Mouse (Mus musculus) gonadal fat pad, adult 2 months (tissue): ENCODE measurements around the gene Lemd2. TPM values are rescaled to one million over a fixed set of nuclear protein-coding genes. Genes with fewer than 3 reads are reported as not detected.

Source experiments
- DNase-seq: peaks from one replicate; pipeline ENCODE4 v3.0.0-alpha.2; 2012; ENCODE audit warnings: low read depth
- polyA plus RNA-seq: library from polyadenylated mRNA; depleted of rRNA; stranded (reverse); fragments of >200 nt; gene quantifications from 2 replicates; pipeline ENCODE4 v1.2.3, GENCODE M21; 2012

Lemd2 gene
- polyA plus RNA-seq, 1 experiment = 68.8 TPM

DNA sequence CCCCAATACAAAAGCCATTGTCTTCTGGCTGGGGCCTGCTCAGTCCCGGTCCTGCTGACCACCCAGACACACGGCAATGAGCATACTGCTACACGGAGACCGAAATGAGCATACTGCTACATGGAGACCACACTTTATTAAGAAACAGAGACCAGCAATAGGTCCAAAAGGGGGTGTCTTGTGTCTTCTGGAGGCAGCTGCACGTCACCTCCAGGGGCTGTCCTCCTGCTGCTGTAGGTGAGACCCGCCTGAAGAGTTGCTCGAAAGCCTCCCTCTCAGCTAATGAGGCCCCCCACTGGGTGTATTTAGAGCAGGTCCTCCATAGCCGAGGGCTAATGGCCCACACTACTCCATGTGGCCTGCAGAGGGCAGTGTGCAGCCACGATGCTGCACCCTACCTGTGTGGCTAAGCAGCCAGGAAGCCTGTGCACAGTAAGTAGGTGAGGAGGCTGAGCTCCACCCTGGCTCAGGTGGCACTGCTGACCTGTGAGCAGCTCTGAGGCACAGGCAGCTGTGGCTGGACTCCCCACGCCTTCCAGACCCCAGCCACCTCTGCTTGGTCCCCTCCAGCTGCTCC is 14.5 kb downstream of the Lemd2 start:
- DNase-seq = no peak

DNA sequence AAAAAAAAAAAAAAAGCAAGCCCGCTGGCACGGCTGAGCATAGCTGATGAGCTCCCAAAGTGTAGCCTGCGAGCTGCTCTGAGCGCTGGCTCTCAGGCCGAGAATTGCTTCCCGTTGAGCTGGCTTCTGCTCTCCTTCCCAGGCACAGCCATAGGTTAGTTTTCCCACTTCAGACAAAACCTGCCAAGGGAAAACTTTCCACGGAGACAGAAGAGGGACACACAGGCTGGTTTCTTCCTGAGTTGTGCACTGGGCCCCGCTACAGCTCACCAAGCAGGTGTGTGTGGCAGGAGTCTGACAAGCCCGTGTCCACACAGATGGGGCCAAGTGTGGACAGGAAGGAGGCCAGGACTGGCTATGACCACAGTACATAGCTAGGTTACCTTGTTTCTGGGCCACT is 15.4 kb downstream of the Lemd2 start:
- no peak for DNase-seq

DNA sequence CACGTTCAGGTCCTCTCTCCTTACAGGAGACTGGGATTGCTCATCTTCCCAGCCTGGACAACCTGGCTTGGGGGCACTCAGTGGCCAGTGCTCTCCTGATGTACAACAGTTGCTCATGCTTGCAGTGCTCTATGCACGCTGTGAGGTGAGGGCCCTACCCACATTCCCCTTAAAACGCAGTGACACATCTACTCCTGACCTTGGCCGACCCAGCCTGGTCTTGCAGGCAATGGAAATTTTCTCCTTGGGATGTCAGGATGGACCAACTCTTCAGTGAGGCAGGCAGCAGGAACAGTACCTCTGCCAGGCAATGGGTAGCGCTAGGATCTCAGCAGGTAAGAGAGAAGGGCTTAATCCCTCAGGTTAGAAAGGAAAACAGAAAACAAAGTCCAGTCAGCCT is 17.2 kb downstream of the Lemd2 start:
- no peak for DNase-seq

DNA sequence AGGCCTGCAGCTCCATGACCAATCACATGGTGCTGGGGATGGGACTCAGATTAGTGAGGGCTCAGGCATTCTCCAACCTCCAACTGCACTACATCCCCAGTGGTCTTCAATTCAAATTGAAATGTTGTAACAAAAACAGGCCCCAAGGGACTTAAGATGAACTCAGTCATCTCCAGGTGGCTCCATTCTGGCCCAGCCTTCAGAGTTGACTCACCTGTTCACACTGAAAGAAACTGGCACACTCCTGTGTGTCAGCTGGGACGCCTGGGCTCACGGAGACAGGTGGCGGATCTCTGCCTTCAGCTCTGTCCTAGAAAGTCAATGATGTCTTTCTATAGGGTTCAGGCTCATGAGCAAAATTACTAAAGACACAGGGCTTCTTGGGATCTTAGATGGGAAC is 18.2 kb downstream of the Lemd2 start:
- DNase-seq = no peak

DNA sequence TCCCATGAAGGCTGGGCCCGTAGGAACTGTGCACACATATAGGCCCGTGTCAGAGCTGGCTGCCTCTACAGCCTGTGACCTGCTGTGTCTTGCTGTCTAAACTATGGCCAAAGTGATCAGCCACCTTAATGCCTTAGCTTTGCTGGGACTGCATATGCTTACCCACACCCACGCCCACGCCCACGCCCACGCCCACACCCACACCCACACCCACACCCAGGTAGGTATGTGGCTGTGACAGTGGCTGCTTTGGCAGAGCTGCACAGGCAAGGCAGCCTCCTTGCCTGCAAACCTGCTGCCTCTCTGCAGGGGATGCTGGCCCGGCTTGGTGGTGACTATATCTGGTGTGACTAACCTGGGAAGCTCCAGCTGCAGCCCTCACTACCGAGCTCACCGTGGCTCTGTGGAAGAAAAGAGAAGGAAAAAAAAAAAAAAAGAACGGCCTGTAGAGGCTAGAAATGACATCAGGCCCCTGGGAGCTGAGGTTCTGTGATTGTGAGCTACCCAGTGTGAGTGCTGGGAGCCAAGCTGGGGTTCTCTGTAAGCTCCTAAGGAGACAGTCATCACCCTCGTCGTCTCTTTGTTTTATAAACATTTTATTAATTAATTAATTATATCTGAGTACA is 20.5 kb downstream of the Lemd2 start:
- DNase-seq = no peak

DNA sequence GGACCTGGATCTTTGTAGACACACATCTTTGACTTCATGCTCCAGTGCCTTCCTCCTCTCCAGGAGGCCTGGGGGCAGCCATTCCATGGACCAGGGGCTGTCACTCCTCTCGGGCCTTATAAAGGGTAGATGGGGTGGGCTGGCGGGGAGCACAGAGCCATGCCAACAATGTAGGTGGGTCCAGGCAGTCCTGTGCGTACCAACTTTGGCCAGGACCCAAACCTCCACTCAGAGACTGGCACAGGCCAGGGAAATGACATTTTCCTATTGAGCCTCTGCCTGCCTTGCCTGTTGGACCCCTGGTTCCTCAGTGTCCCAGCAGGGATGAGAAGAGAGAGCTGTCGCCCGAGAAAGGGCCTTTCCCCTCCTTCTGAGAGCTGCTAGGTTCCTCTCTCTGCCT is 21.9 kb downstream of the Lemd2 start:
- no peak for DNase-seq

DNA sequence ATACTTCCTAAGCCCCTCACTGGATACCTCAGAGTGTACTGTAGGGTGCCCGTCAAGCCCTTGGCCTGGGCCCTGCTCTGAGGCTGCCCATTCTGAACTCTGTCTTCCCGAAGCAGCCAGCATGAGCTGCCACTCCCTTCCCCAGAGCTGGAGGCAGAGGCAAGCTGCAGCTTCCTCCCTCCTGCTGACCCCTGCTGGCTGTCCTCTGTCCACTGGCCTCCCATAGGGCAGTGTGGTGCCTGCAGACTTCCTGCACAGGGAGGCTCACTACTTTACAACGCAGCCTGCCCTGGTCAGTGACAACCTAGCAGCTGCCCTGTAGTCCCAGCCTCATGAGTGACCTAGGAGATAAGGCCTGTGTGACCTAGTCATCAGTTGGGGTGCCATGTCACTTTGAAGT is 22.6 kb downstream of the Lemd2 start:
- no peak for DNase-seq

DNA sequence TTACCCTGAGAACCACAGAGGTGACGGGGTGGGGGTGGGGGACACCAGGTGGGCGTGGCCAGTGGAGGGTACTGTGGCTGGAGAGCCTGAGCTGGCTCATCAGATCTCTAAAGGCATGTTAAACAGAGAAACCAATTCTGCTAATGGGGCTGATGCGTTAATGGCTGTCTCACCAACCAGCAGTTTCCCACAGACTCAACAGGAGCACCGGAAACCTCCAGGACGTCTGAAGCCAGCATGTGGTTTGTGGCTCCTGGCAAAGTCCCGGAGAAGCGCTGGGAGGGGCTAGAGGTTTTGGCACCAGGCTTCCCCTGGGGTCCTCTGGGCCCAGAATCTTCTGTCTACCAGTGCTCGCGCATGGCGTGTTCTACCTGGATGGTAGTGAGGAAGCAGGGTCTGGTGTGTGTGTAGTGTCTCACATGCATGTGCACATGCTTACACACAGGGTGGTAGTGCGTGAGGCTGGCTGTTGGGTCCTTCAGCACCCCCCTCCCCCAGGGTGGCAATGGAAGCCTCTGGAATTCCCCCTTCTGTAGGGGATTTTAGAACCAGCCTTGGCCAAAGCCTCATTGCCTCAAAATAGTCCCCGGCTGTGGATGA is 24.5 kb downstream of the Lemd2 start:
- DNase-seq = no peak

DNA sequence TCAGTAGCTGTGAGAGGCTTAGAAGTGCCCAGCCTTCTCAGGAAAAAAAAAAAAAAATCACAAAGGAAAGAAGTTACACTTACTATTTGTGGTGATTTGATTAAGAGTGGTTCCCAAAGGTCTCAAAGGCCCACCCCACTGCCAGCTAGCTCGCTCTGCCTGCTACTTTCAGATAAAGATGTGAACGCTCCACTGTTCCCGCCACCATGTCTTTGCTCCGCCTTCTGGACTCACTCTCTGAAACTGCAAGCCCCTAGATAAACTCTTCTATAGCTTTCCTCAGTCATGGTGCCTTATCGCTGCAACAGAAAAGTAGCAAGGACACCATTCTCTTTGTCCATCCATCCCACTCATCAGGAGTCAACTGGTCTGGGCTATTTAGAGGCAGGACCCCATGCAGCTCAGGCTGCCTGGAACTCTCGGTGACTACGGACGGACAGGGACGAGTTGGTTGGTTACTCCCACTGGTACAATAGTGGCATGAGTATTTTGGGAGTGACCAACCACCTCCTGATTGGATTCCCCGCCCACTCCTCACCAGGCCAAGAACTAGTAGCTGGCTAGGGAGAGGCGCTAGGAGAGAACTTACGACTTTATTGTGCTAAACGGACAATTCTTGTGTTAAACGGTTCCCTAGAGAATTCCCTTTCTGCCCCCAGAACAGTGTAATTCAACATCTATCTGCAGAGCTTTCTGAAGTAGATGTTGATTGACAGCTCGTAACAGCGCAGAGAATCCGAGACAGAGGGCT is 25.7 kb downstream of the Lemd2 start:
- DNase-seq = no peak

DNA sequence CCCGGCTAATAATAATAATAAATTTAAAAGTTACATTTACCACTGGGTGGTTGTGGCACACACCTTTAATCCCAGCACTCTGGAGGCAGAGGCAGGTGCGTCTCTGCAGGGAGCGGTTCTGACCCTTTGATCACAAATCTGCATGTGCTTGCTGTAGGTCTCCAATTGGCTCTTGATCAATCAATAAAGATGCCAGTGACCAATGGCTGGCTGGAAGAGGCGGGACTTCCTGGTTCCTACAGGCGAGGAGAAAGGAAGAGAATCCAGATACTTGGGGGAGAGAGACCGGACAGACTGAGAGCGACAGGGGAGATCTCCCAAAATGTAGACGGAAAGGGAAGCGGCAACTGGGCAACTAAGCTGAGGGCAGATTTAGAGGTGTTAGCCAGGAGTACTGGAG is 26.2 kb downstream of the Lemd2 start:
- DNase-seq = no peak

DNA sequence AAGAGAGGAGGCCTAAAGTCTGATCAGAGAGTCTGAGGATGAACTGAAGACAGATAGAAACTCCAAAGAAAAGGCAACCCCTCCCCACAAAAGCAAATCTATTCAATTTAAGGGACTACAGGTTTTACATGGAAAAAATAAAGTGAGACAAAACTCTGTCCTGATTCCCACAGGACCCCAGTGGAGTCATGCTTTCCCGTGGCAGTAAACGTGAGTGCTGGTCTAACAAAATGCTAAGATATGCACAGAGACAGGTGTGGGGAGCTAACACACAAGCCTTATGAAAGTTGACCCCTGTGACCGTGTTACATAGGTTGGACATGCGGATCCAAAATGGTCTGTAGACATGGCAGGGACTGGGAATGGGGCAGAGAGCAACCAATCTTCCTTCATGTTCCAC is 27.5 kb downstream of the Lemd2 start:
- no peak for DNase-seq

DNA sequence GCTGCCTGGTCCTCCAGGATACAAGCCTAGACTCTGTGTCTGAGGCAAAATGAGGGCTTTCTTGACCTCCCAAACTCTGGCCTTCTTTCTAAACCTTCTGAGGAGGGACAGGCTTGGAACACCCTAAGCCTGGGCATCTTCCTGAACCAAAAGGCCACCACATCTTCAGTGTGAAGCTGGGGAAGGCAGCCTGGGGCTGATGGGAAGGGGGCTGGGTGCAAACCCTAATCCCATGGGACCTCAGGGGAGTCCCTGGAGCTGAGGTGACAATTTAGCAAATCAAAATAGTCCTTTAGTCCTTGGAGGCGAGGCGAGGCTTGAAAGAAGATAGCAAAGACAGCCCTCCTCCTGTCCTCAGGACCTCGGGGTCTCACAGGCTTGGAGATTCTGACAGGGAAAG is 28.0 kb downstream of the Lemd2 start:
- no peak for DNase-seq

DNA sequence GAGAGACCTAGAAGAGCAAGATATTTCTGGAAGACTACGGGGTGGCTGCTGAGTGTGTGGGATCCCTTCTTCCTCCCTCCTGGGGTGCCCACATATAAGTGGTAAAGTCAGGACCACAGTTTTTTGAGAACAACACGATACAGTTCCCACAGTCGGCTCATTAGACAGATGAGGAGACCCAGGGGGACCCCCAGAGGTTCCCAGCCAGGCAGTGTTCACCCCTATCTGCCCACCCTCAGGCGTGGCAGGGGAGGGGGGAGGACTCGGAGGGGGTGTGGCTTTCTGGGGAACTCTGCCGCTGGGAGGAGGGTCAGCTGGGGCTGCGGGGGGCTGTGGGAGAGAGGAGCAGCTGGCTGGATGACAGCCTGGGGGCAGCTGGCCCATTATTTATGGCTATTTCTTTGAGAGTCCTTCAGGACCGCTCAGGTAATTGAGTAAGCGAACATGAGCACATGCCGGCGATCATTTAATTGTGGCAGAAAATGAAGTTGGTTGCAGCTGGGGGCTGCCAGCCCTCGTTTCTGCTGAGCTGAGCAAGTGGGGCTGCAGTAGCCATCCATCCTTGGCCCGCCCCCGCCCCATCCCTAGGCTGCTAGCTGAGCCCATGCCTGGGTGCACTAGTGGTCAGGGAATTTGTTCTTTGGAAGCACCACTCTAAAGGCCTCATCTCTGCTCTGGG is 28.9 kb downstream of the Lemd2 start:
- no peak for DNase-seq

DNA sequence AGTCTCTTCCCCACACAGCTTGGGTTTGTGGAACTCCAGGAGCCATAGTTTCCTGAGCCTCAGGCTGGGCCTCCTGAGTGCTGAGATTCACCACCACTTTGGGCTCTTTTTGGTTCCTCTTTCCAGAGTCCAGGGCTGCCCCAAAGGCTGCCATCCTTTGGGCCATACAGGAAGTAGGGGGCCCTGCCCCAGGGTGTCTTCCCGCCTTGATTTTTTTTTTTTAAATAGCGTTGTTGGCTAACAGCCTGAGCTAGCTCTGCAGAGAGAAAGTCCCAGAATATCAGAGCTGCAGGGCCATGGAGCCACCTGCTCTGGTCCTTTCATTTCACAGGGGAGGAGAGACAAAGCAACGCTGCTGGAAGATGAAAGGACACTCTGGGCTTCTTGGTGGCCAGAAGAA is 30.6 kb downstream of the Lemd2 start:
- DNase-seq = no peak

DNA sequence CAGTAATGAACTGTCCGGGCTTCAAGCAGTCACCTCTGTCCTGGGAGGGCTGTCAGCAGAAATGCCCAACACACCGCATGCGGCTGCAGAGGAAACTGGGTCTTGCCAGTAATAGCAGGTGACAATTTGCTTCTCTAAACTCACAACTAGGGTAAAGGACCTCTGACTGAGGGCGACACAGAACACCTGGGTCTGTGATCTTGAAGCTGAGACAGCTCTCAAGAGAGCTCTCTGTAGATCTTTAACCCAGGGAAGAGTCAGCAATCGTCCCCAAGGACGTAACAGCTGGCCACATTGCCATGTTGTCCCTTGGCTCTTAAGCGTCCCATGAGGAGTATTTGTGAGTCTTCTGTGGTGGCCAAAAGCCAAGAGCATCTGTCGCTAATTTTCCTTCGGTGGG is 31.8 kb downstream of the Lemd2 start:
- DNase-seq = no peak

DNA sequence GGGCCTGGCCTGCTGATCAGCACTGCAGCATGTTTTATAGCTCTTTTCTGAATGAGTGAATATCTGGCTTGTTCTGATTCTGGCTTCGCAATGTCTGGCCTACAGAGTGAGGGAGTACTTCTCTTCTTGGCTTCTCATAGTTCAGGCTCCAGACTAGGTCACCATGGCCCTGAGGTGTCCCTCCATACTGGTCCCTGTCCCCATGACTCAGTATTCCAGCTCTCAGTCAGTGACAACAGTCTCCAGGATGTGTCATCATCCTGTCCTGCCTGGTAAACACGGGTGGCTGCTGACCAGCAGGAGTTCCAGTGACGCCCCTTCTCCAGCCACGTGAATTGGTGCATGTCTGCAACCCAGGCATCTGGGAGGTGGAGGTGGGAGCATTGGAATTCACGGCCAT is 33.1 kb downstream of the Lemd2 start:
- DNase-seq = no peak

DNA sequence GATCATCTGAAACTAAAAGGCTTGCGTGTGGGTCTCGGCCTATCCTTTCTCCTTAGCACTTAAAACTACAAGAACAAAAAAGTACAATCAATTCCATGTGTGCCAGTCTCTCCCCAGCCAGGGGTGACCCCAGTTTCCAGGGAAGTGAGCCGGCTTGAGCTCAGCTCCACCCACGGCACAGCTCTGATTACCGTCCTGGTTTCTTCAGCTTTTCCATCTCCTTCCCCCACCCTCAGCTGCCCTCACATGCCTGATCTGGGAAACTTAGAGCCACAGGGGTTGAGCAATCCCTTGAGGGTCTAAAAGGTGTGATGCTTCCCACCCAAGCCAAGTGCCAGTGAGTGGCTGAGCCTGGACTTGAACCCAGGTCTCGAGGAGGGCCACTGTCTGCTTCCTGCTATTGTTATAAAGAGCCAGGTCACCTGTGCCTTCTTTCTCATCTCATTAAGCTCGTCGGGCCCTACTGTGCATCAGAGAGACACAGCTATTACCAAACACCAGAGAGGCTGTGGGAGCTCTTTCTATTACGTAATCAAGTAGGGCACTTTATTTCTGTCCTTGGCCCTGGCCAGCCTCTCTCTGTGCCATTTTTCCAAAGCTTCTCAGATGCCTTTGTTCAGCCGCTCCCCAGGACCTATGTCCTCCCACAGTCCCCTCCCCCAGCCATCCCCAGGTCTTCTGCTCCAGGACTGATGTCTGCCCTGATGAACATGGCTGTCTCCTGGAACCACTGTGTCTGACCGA is 34.1 kb downstream of the Lemd2 start:
- DNase-seq = no peak

DNA sequence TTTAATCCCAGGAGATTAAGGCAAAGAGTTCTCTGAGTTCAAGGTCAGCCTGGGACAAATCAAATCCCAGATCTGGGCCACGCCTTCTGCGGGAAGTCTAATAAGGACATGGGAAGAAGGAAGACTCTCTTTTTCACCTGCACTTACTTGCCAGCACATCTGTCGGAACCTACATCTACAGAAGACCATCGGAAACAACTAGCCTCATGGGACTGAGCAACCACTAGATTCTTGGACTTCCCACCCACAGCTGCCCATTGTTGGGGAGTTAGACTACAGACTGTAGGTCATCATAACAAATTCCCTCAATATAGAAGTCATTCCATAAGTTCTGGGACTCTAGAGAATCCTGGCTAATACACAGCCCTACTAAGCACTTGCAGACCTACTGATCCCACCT is 35.7 kb downstream of the Lemd2 start:
- DNase-seq = no peak

DNA sequence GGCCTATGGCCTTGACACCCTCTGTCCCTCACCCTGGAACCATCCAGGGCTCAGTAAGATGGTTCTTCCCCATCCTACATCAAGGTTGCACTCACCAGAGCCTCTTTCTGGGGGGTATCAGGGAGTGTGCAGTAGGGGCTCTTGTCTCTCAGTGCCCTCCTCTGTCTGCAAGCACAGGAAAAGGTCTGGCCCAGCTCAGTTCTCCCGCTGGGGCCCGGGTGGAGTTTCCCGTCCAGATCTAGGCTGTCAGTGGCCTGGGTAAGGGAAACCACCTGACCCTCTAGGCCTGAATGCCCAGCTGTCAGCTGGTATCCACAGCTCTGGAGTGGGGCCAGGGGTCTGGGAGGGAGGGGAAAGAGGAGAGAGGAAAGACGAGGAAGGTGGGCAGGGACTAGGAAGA is 36.7 kb downstream of the Lemd2 start, which contains the start of gene Ip6k3:
TSS of gene Ip6k3 (minus strand) at position 251 of the 400 bp plus-strand sequence.
- DNase-seq = no peak

DNA sequence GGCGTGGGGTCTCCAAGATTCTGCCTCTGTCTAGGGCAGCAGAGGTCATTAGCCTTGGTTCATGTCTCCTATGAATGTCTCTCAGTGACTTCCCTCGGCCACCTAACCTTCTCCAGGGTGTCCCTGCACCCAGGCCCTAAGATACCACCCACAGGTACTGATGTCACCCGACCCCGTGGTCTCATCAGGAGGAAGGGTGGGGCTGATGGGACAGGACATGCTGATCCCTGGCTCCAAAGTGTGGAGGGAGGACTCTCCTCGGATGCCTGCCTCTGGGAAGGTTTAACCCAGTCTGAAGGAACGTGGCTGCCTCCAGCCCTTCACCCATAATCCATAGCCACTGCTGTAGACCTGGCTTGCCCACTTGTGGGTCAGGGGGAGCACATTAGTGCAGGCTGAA is 37.4 kb downstream of the Lemd2 start:
- no peak for DNase-seq

DNA sequence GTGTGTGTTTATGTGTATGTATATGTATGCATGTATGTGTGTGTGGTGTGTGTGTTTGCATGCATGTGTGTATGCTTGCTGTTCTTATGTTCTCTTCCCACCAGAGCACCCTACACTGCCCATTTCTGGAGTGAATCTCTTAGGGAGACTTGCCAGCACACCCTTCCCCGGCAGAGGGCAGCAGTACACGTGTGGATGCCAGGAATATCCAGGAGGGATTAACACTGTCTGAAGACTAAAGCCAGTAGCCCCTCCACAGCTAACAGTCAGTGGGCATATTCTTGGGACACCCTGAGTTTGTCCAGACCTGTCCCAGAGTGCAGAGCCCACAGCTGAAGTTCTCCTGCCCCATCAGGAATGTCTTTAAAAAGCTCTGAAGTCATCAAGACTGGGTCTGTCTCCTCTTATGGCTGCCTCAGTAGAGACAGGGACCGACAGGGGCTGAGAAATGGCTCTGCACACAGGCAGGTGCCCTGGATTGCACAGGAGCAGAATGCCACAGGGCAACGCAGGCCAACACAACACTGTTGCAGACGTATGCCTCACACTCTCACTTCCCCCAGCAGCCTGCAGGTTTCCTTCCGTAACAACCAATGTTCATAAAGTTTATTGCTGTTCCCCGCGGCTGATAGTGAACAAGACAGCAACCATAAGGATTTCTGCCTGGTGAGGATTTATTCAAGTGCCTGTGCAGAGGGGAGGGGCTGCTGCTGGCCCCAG is 39.1 kb downstream of the Lemd2 start:
- no peak for DNase-seq
